Mouse (Mus musculus) adrenal gland, adult 18-20 months (tissue): ENCODE data around the gene Esm1. TPM values are rescaled to one million over a fixed set of nuclear protein-coding genes. Genes with fewer than 3 reads are reported as not detected.
A peak's percentile ranks its signal among the peaks of the same experiment; 100 is the strongest.
"Not testable (repeated sequence)": the region's sequence is repeated elsewhere in the genome, so short reads cannot be mapped to it uniquely, and the experiment has no call there.

Source experiments
- DNase-seq, 2 experiments: peaks; one replicate each; pipeline ENCODE4 v3.0.0; 2021 to 2022; ENCODE audit warnings: low spot score in 2 of 2
- total RNA-seq, 2 experiments: library from RNA; stranded (reverse); gene quantifications; 1 replicate in 1 of 2; 2 replicates in 1 of 2; pipeline ENCODE4 v1.2.3; 2021

Esm1 gene
- total RNA-seq, 2 experiments from 2014 or later, result 6.1 to 16.7 TPM

GRCm38 (mm10) chr13:113227076-113227475 lies 17.6 kb downstream of the Esm1 start:
- no peak for DNase-seq

DNA sequence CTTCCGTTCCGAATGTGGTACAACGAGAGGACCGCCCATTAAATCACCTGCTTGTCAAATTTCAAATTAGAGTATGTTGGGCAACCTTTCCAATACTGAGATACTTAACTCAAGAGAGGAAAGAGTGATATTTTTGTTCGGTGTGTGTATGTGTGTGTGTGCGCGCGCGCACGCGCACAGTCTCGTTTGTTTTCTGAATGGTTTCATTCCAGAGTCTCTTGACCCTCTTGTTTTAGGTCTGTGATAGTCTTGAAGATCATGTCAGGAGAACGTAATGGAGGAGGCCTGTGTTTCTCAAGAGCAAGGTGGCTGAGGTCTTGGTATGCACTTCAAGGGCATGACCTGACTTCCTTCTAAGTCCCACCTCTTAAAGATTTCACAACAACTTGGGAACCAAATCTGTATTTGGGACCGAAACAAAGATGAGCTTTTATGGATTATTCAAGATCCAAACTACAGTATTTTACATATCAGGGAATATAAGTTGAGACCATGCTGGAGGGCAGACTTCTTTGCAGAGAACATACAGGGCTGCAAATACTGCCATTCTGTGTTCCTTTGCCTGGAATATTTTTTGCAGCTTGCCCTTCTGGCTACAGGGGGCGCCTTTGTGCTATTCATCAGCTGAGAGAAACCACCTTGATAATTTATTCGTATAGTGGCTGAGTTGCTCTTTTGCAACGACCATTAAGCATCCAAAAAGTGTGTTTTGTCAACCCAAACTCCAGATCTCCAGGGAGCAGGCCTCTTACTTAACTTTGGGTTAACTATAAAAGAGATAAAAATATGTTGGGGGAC lies 18.4 kb downstream of the Esm1 start:
- DNase-seq, result no peak

DNA sequence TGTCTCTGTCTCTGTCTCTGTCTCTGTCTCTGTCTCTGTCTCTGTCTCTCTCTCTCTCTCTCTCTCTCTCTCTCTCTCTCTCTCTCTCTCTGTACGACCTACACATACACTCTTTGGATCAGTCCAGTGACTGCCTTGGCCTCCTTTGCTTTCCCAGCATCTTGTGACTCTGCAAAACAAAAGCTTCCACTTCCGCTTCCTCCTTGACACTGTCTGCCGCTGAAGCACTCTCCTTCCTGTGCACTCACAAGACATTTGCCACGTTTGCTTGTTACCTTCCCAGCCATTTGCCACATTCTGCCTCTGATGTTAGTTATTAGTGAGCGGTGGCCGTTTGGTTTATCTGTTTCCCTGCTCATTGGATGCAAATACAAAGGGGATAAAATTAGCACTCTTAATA lies 32.7 kb downstream of the Esm1 start:
- DNase-seq, result no peak

DNA sequence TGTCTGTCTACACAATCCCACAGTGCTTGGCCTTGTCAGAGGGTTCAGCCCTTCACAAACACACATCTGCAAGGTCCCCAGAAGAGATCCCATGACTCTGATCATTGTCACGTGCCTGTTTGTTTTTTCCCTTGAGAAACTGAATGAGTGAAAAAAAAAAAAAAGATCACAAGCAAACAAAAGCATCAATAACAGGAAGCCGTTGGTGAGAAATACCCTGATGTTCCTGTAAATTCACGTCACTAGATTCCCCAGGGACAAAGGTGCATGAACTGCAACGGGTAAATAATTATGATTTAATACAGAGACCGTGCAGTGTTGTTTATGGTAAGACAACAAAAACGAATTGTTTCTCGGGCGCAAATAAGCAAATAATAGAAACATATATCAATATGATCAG lies 35.6 kb downstream of the Esm1 start:
- no peak for DNase-seq

DNA sequence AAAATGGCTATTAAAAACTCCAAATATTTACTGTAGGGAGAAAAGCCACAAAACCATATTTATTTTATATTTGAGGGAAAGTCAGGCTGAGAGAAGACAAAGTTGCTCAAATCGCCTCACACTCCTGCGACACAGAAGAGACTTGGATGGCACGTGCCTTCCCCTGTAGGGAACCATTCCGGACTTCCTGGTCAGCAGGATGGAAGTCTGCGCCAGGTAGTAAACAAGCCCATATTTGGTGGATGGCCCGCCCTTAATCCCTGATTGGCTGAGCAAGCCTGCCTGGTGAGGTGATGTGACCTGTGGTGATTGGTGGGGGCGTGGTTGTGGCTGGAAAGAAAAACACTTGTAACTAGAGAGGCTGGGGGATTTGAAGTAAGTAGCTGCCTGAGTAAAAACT lies 43.1 kb downstream of the Esm1 start:
- DNase-seq, result not testable (repeated sequence)

GRCm38 (mm10) chr13:113256766-113257165 lies 47.3 kb downstream of the Esm1 start:
- no peak for DNase-seq

- DNase-seq, result no peak
Measured at GRCm38 (mm10) chr13:113257190-113257589, 47.7 kb downstream of the Esm1 start.

DNA sequence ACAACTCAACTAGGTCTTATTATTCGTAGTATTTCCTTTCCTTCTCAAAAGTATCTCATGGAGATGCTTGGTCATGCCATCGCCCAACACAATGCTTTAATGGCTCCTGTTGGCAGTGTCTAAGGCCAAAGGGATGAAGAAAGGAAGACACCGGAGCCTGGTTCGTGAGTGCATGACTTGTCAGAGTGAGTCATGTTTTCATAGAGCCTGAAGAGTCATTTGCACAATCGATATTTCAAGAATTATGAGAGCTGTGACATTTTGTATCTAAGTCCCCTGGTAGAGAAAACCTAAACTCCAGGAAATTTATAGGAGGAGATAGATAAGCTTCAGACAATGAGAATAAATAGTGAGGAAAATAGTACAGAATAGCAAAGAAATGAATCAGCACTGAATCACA lies 49.8 kb downstream of the Esm1 start:
- no peak for DNase-seq

DNA sequence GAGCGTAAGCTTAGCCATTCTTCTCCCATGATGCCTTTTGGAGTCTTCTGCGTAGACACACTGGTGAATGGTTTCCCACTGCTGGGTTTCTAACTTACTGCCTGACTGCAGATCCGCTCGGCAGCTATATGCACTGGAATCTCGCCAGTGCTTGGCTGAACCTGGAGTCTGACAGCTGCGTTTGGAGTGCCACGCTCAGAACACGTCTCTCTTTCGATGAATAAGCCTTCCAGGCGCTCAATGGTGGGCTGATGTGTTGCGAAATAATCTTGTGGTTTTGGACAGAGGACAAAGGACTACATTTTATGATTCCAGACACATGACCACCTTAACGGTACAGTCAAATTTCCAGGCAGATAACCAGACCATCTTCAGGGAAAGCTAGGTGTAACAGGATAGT lies 53.4 kb downstream of the Esm1 start:
- no peak for DNase-seq

DNA sequence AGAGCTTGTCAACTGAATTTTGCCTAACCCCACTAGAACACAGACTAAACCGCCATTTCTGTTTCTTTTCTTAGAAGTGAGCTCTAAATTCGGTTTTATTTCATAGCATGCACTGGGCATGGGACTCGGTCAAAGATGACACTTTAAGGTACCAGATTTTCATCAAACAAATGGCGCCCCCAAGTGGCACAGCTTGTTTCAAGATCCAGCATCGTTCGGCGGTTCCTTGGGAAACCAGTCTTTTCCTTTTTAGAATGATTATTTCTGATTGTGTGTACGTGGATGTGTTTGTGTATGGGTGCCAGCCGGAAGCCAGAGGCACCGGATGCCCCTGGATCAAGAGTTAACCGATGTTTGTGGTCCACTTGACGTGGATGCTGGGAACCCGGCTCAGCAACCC lies 55.8 kb downstream of the Esm1 start:
- peak; percentile 31 to 50 for DNase-seq

GRCm38 (mm10) chr13:113266495-113266951 lies 57.1 kb downstream of the Esm1 start:
- DNase-seq, result peak; percentile 73 to 75

- no peak for DNase-seq
Measured at GRCm38 (mm10) chr13:113267204-113267603, 57.7 kb downstream of the Esm1 start.

Other genes starting within 250 kb of the Esm1 start
- under 1 TPM; 0.42 to 0.89 TPM for gene Ccno, start 221.9 kb upstream of the Esm1 start, total RNA-seq
- not detected for gene Mcidas, start 215.8 kb upstream of the Esm1 start, total RNA-seq
- not detected for gene Cdc20b, start 174.5 kb upstream of the Esm1 start, total RNA-seq
- gene Gpx8, start 163.2 kb upstream of the Esm1 start, total RNA-seq, result 10 to 100 TPM; 80.7 to 85.7 TPM
- 1 to 10 TPM; 1.1 to 1.4 TPM for gene Gzma, start 108.7 kb upstream of the Esm1 start, total RNA-seq
- under 1 TPM in 1 of 2 experiments, not detected in 1; 0.58 TPM for gene Gzmk, start 16.2 kb downstream of the Esm1 start, total RNA-seq
- gene BC067074, start 83.5 kb downstream of the Esm1 start, total RNA-seq, result 1 to 10 TPM in 1 of 2 experiments, under 1 TPM in 1; 0.76 to 1.2 TPM